Mouse (Mus musculus) lung, postnatal 0 days (tissue): ENCODE data around the gene Serpina11. TPM values are rescaled to one million over a fixed set of nuclear protein-coding genes. Genes with fewer than 3 reads are reported as not detected.

Experiments used
- ATAC-seq: fragments of 200-750 bp; cut with Nextera tagmentation; 2 replicates; pipeline ENCODE4 v1.8.0; 2017; ENCODE audit warnings: moderate library complexity
- DNase-seq: peaks from one replicate; pipeline ENCODE4 v3.0.0-alpha.2; 2016; ENCODE audit warnings: low spot score
- H3K27ac ChIP-seq: fragments of 300-500 bp; sonication (generic); 2 replicates; pipeline ENCODE4 v1.5.1; 2014; ENCODE audit warnings: antibody characterized with exemption, mild to moderate bottlenecking, low read length, mixed read lengths
- H3K27me3 ChIP-seq: fragments of 300-500 bp; sonication (generic); replicated peaks from 2 replicates; pipeline ENCODE4 v1.6.1; 2014; ENCODE audit warnings: low read length, mixed read lengths; ENCODE audit not compliant: insufficient read depth
- H3K36me3 ChIP-seq: fragments of 300-500 bp; sonication (generic); 2 replicates; pipeline ENCODE4 v1.6.1; 2014; ENCODE audit warnings: low read length, mixed read lengths; ENCODE audit not compliant: insufficient read depth
- H3K4me1 ChIP-seq: fragments of 300-500 bp; sonication (generic); 2 replicates; pipeline ENCODE4 v1.6.1; 2014; ENCODE audit warnings: antibody characterized with exemption, low read depth, low read length, mixed read lengths; ENCODE audit not compliant: insufficient read depth
- H3K4me2 ChIP-seq: fragments of 300-500 bp; sonication (generic); replicated peaks from 2 replicates; pipeline ENCODE4 v1.6.1; 2014; ENCODE audit warnings: low read depth, mild to moderate bottlenecking, low read length, moderate library complexity, mixed read lengths
- H3K4me3 ChIP-seq: fragments of 300-500 bp; sonication (generic); 2 replicates; pipeline ENCODE4 v1.5.1; 2014; ENCODE audit warnings: low read depth, low read length
- H3K9ac ChIP-seq: fragments of 300-500 bp; sonication (generic); replicated peaks from 2 replicates; pipeline ENCODE4 v1.6.1; 2014; ENCODE audit warnings: low read depth, mild to moderate bottlenecking
- H3K9me3 ChIP-seq: fragments of 300-500 bp; sonication (generic); 2 replicates; pipeline ENCODE4 v1.6.1; 2016; ENCODE audit warnings: low read length, mixed read lengths
- CTCF ChIP-seq: IDR thresholded peaks from 2 replicates; pipeline ENCODE4 v1.5.1; 2016; ENCODE audit warnings: antibody characterized with exemption, mild to moderate bottlenecking
- EP300 ChIP-seq: IDR thresholded peaks from 2 replicates; pipeline ENCODE4 v1.6.1; 2016; ENCODE audit warnings: antibody characterized with exemption, mild to moderate bottlenecking, control low read depth
- WGBS: fragments of 180-500 bp; shearing (Covaris S2); extraction: QIAGEN DNeasy Blood & Tissue Kit; methylation state at CpG from one replicate; pipeline ENCODE4 v1.1.7; 2014; 5-methylcytosine and 5-hydroxymethylcytosine counted together
- polyA plus RNA-seq: library from polyadenylated mRNA; unstranded; fragments of >200 nt; fragmentation: Nextera tagmentation; extraction: Ambion mirVana; gene quantifications from 2 replicates; pipeline ENCODE4 v1.2.1, GENCODE M21; 2015

The Serpina11 gene
- polyA plus RNA-seq, 1 experiment from 2014 or later = not detected

- Histone ChIP-seq H3K4me3 (no peak overlapping the region), H3K27ac (no peak overlapping the region), H3K27me3 (no peaks in the 10 kb centered on the region), H3K9ac (no peak overlapping the region), H3K9me3 (no peaks in the 10 kb centered on the region), H3K4me2 (no peak overlapping the region), H3K4me1 (no peaks in the 10 kb centered on the region), H3K36me3 (no peaks in the 10 kb centered on the region)
- ATAC-seq = no peak
- WGBS = 75% methylated on average over 10 of the region's 10 CpGs
- DNase-seq = no peak
- TF ChIP-seq EP300 (no peak), CTCF (no peak)
These were observed 11.5 kb downstream of the Serpina11 start for GRCm38 (mm10) chr12:103978294-103978693.

GRCm38 (mm10) chr12:103977846-103978245 is 11.9 kb downstream of the Serpina11 start:
- no peak overlapping the region for H3K27ac ChIP-seq
- no peaks in the 10 kb centered on the region for H3K9me3 ChIP-seq
- TF ChIP-seq EP300 (no peak), CTCF (peak; percentile 71)
- no peaks in the 10 kb centered on the region for H3K36me3 ChIP-seq
- no peak overlapping the region for H3K4me2 ChIP-seq
- no peak overlapping the region for H3K4me3 ChIP-seq
- no peak for ATAC-seq
- H3K4me1 ChIP-seq = no peaks in the 10 kb centered on the region
- DNase-seq = peak; percentile 37
- H3K27me3 ChIP-seq = no peaks in the 10 kb centered on the region
- no peak overlapping the region for H3K9ac ChIP-seq
- 31% methylated on average over 5 of the region's 5 CpGs for WGBS

- H3K9me3 ChIP-seq = no peaks in the 10 kb centered on the region
- no peak for ATAC-seq
These were observed 12.7 kb downstream of the Serpina11 start for GRCm38 (mm10) chr12:103977060-103977459.

GRCm38 (mm10) chr12:103971080-103971479 is 18.7 kb downstream of the Serpina11 start:
- H3K4me2 ChIP-seq = no peak overlapping the region
- H3K36me3 ChIP-seq = no peaks in the 10 kb centered on the region
- TF ChIP-seq EP300 (no peak), CTCF (no peak)
- no peak for ATAC-seq
- no peaks in the 10 kb centered on the region for H3K4me1 ChIP-seq
- no peak overlapping the region for H3K27ac ChIP-seq
- H3K9me3 ChIP-seq = no peaks in the 10 kb centered on the region
- DNase-seq = no peak
- H3K9ac ChIP-seq = no peak overlapping the region
- no peaks in the 10 kb centered on the region for H3K27me3 ChIP-seq
- no peak overlapping the region for H3K4me3 ChIP-seq
- WGBS = 87% methylated on average over 4 of the region's 4 CpGs

More at GRCm38 (mm10) chr12:103977060-103977459, 12.7 kb downstream of the Serpina11 start:
- H3K27me3 ChIP-seq = no peaks in the 10 kb centered on the region
- no peak overlapping the region for H3K4me2 ChIP-seq
- H3K9ac ChIP-seq = no peak overlapping the region
- H3K4me1 ChIP-seq = no peaks in the 10 kb centered on the region
- no peak for DNase-seq
- no peaks in the 10 kb centered on the region for H3K36me3 ChIP-seq
- 59% methylated on average over 3 of the region's 3 CpGs for WGBS
- TF ChIP-seq EP300 (no peak), CTCF (no peak)
- H3K4me3 ChIP-seq = no peak overlapping the region
- H3K27ac ChIP-seq = no peak overlapping the region

- Histone ChIP-seq H3K4me2 (no peak overlapping the region), H3K27ac (no peak overlapping the region), H3K27me3 (no peaks in the 10 kb centered on the region), H3K9me3 (no peaks in the 10 kb centered on the region), H3K4me1 (no peaks in the 10 kb centered on the region), H3K9ac (no peak overlapping the region), H3K4me3 (no peak overlapping the region), H3K36me3 (no peaks in the 10 kb centered on the region)
- DNase-seq = no peak
- ATAC-seq = no peak
- WGBS = 84% methylated on average over 9 of the region's 9 CpGs
- TF ChIP-seq EP300 = no peak
- TF ChIP-seq CTCF = no peak
These were observed 20.1 kb downstream of the Serpina11 start for GRCm38 (mm10) chr12:103969577-103970116.

GRCm38 (mm10) chr12:103966761-103967160 is 23.0 kb downstream of the Serpina11 start:
- no peak for DNase-seq
- no peaks in the 10 kb centered on the region for H3K4me1 ChIP-seq
- WGBS = 53% methylated on average over 3 of the region's 3 CpGs
- no peak overlapping the region for H3K4me2 ChIP-seq
- no peak overlapping the region for H3K4me3 ChIP-seq
- no peaks in the 10 kb centered on the region for H3K9me3 ChIP-seq
- H3K9ac ChIP-seq = no peak overlapping the region
- no peak for TF ChIP-seq CTCF
- TF ChIP-seq EP300 = no peak
- no peak for ATAC-seq
- H3K27ac ChIP-seq = no peak overlapping the region
- no peaks in the 10 kb centered on the region for H3K27me3 ChIP-seq
- no peaks in the 10 kb centered on the region for H3K36me3 ChIP-seq

GRCm38 (mm10) chr12:103963288-103963687 is 26.5 kb downstream of the Serpina11 start:
- ATAC-seq = no peak
- WGBS = 73% methylated on average over 4 of the region's 4 CpGs

More at GRCm38 (mm10) chr12:103963288-103963687, 26.5 kb downstream of the Serpina11 start:
- no peaks in the 10 kb centered on the region for H3K9me3 ChIP-seq
- DNase-seq = no peak
- H3K4me1 ChIP-seq = no peaks in the 10 kb centered on the region
- no peak for TF ChIP-seq EP300
- TF ChIP-seq CTCF = no peak
- no peaks in the 10 kb centered on the region for H3K36me3 ChIP-seq
- H3K4me3 ChIP-seq = no peak overlapping the region
- H3K4me2 ChIP-seq = no peak overlapping the region
- H3K27me3 ChIP-seq = no peaks in the 10 kb centered on the region
- no peak overlapping the region for H3K27ac ChIP-seq
- H3K9ac ChIP-seq = no peak overlapping the region
